Mouse (Mus musculus): ENCODE measurements around the gene Armc2. TPM values are rescaled to one million over a fixed set of nuclear protein-coding genes. Genes with fewer than 3 reads are reported as not detected.

The Armc2 gene
- total and polyA plus RNA-seq, 3 experiments = 0.08 to 0.13 TPM; not detected in 1

GRCm38 (mm10) chr10:42042087-42042486 lies 23.8 kb upstream of the Armc2 start:
- DNase-seq (ENCODE audit: low read depth, low spot score) = no peak
- Histone ChIP-seq H3K27me3 (ENCODE audit: control insufficient read depth in 1 of 2, insufficient read depth in 2 of 2, low read length in 2 of 2) (no peaks in the 10 kb centered on the region; a peak in 1 of 4 replicates), H3K36me3 (ENCODE audit: control insufficient read depth in 1 of 2, insufficient read depth in 2 of 2, low read length in 2 of 2) (no peaks in the 10 kb centered on the region), H3K4me3 (ENCODE audit: control insufficient read depth in 1 of 2, insufficient read depth in 1 of 2, low read depth in 2 of 2, low read length in 2 of 2) (no peak overlapping the region), H3K79me2 (ENCODE audit: control insufficient read depth, insufficient read depth, low read length, poor library complexity) (no peaks in the 10 kb centered on the region), H3K9ac (ENCODE audit: control insufficient read depth, low read depth, low read length, poor library complexity, severe bottlenecking) (no peak overlapping the region), H3K9me3 (replicated peaks; ENCODE audit: insufficient read depth, low read length) (no peaks in the 10 kb centered on the region), H3K27ac (ENCODE audit: control insufficient read depth, low read depth, low read length) (no peak overlapping the region), H3K4me1 (ENCODE audit: control insufficient read depth in 1 of 2, insufficient read depth in 2 of 2, low read length in 2 of 2) (no peaks in the 10 kb centered on the region)
- no peak for TF ChIP-seq MEF2A (IDR thresholded peaks at IDR 0.05; ENCODE audit: extremely low read depth, insufficient replicate concordance, low read depth, low read length, poor library complexity, severe bottlenecking)
- no peak for TF ChIP-seq BHLHE40 (IDR thresholded peaks at IDR 0.05; ENCODE audit: borderline replicate concordance, low read depth, low read length)

- H3K27ac ChIP-seq (ENCODE audit: control insufficient read depth, low read depth, low read length) = no peak overlapping the region
- H3K4me3 ChIP-seq (ENCODE audit: control insufficient read depth in 1 of 2, insufficient read depth in 1 of 2, low read depth in 2 of 2, low read length in 2 of 2) = no peak overlapping the region
- H3K4me1 ChIP-seq (ENCODE audit: control insufficient read depth in 1 of 2, insufficient read depth in 2 of 2, low read length in 2 of 2) = no peaks in the 10 kb centered on the region
- TF ChIP-seq RCOR1 (IDR thresholded peaks at IDR 0.05; ENCODE audit: low read depth, low read length) = no peak
- no peak for TF ChIP-seq BHLHE40 (IDR thresholded peaks at IDR 0.05; ENCODE audit: borderline replicate concordance, low read depth, low read length)
- TF ChIP-seq ZC3H11A (IDR thresholded peaks at IDR 0.05; ENCODE audit: low read depth, low read length) = no peak
- no peak for TF ChIP-seq CHD1 (IDR thresholded peaks at IDR 0.05; ENCODE audit: low read depth, low read length)
- TF ChIP-seq MYB (IDR thresholded peaks at IDR 0.05; ENCODE audit: low read depth, low read length) = no peak
- no peak for TF ChIP-seq MEF2A (IDR thresholded peaks at IDR 0.05; ENCODE audit: extremely low read depth, insufficient replicate concordance, low read depth, low read length, poor library complexity, severe bottlenecking)
- TF ChIP-seq MAZ (IDR thresholded peaks at IDR 0.05; ENCODE audit: low read depth, low read length) = no peak
- no peak for TF ChIP-seq CTCF (IDR thresholded peaks at IDR 0.05 in 2 of 3, conservative IDR thresholded peaks at IDR 0.05 in 1 of 3; ENCODE audit: control insufficient read depth in 1 of 3, insufficient read depth in 1 of 3, low read depth in 2 of 3, low read length in 3 of 3, poor library complexity in 1 of 3, severe bottlenecking in 1 of 3)
- TF ChIP-seq ETS1 (IDR thresholded peaks at IDR 0.05; ENCODE audit: low read depth, low read length) = no peak
- TF ChIP-seq SMC3 (IDR thresholded peaks at IDR 0.05; ENCODE audit: low read depth, low read length) = no peak
- H3K36me3 ChIP-seq (ENCODE audit: control insufficient read depth in 1 of 2, insufficient read depth in 2 of 2, low read length in 2 of 2) = no peaks in the 10 kb centered on the region
- H3K9me3 ChIP-seq (replicated peaks; ENCODE audit: insufficient read depth, low read length) = no peaks in the 10 kb centered on the region
- no peak for DNase-seq (ENCODE audit: low read depth, low spot score)
- no peaks in the 10 kb centered on the region; a peak in 2 of 4 replicates for H3K27me3 ChIP-seq (ENCODE audit: control insufficient read depth in 1 of 2, insufficient read depth in 2 of 2, low read length in 2 of 2)
- H3K9ac ChIP-seq (ENCODE audit: control insufficient read depth, low read depth, low read length, poor library complexity, severe bottlenecking) = no peak overlapping the region
- H3K79me2 ChIP-seq (ENCODE audit: control insufficient read depth, insufficient read depth, low read length, poor library complexity) = no peaks in the 10 kb centered on the region
These were observed 20.3 kb upstream of the Armc2 start for GRCm38 (mm10) chr10:42038571-42038970.

GRCm38 (mm10) chr10:42037301-42037870 lies 19.1 kb upstream of the Armc2 start:
- no peaks in the 10 kb centered on the region for H3K36me3 ChIP-seq (ENCODE audit: control insufficient read depth in 1 of 2, insufficient read depth in 2 of 2, low read length in 2 of 2)
- DNase-seq (ENCODE audit: low read depth, low spot score) = no peak
- no peaks in the 10 kb centered on the region for H3K9me3 ChIP-seq (replicated peaks; ENCODE audit: insufficient read depth, low read length)
- no peak overlapping the region for H3K9ac ChIP-seq (ENCODE audit: control insufficient read depth, low read depth, low read length, poor library complexity, severe bottlenecking)
- no peaks in the 10 kb centered on the region for H3K79me2 ChIP-seq (ENCODE audit: control insufficient read depth, insufficient read depth, low read length, poor library complexity)
- H3K27ac ChIP-seq (ENCODE audit: control insufficient read depth, low read depth, low read length) = no peak overlapping the region
- H3K27me3 ChIP-seq (ENCODE audit: control insufficient read depth in 1 of 2, insufficient read depth in 2 of 2, low read length in 2 of 2) = no peaks in the 10 kb centered on the region; a peak in 2 of 4 replicates
- TF ChIP-seq ELF1 (IDR thresholded peaks at IDR 0.05; ENCODE audit: low read depth, low read length) (no peak), EP300 (IDR thresholded peaks at IDR 0.05; ENCODE audit: low read depth in 1 of 2, low read length in 2 of 2) (no peak), MYB (IDR thresholded peaks at IDR 0.05; ENCODE audit: low read depth, low read length) (no peak), CHD2 (IDR thresholded peaks at IDR 0.05; ENCODE audit: low read length) (no peak), USF2 (IDR thresholded peaks at IDR 0.05; ENCODE audit: borderline replicate concordance in 1 of 2, insufficient read depth in 1 of 2, low read depth in 1 of 2, low read length in 2 of 2) (no peak), POLR2A (IDR thresholded peaks at IDR 0.05; ENCODE audit: control insufficient read depth in 1 of 2, insufficient read depth in 1 of 2, low read depth in 1 of 2, low read length in 2 of 2, poor library complexity in 1 of 2) (no peak), TAL1 (IDR thresholded peaks at IDR 0.05; ENCODE audit: low read length) (no peak), POLR2AphosphoS5 (IDR thresholded peaks at IDR 0.05; ENCODE audit: borderline replicate concordance, low read depth, low read length) (no peak), RCOR1 (IDR thresholded peaks at IDR 0.05; ENCODE audit: low read depth, low read length) (no peak), CHD1 (IDR thresholded peaks at IDR 0.05; ENCODE audit: low read depth, low read length) (no peak), TBP (IDR thresholded peaks at IDR 0.05; ENCODE audit: low read depth, low read length) (no peak), USF1 (IDR thresholded peaks at IDR 0.05; ENCODE audit: low read depth, low read length) (no peak), SMC3 (IDR thresholded peaks at IDR 0.05; ENCODE audit: low read depth, low read length) (no peak), NRF1 (IDR thresholded peaks at IDR 0.05; ENCODE audit: insufficient read depth, low read depth, low read length, poor library complexity, severe bottlenecking) (no peak)
- H3K4me3 ChIP-seq (ENCODE audit: control insufficient read depth in 1 of 2, insufficient read depth in 1 of 2, low read depth in 2 of 2, low read length in 2 of 2) = no peak overlapping the region
- no peaks in the 10 kb centered on the region for H3K4me1 ChIP-seq (ENCODE audit: control insufficient read depth in 1 of 2, insufficient read depth in 2 of 2, low read length in 2 of 2)

Measured in MEL (cell line).